Mouse (Mus musculus) forebrain, embryonic 14.5 days (tissue): ENCODE data around the gene Rasip1. TPM values are rescaled to one million over a fixed set of nuclear protein-coding genes. Genes with fewer than 3 reads are reported as not detected.

ENCODE experiments used
- ATAC-seq: fragments of 200-750 bp; cut with Nextera tagmentation; 2 replicates; pipeline ENCODE4 v1.8.0; 2017; ENCODE audit warnings: mild to moderate bottlenecking, moderate library complexity
- DNase-seq: peaks from one replicate; pipeline ENCODE4 v3.0.0-alpha.2; 2015; ENCODE audit warnings: low spot score
- H3K27ac ChIP-seq: fragments of 300-500 bp; sonication (generic); 2 replicates; pipeline ENCODE4 v1.5.1; 2014; ENCODE audit warnings: low read depth, mild to moderate bottlenecking, control low read depth, low read length, moderate library complexity
- H3K27me3 ChIP-seq: fragments of 300-500 bp; sonication (generic); replicated peaks from 2 replicates; pipeline ENCODE4 v1.6.1; 2014; ENCODE audit warnings: low read length, control low read depth, mixed read lengths; ENCODE audit not compliant: control insufficient read depth, insufficient read depth
- H3K36me3 ChIP-seq: fragments of 300-500 bp; sonication (generic); 2 replicates; pipeline ENCODE4 v1.6.1; 2014; ENCODE audit warnings: low read length, control low read depth; ENCODE audit not compliant: control insufficient read depth, insufficient read depth
- H3K4me1 ChIP-seq: fragments of 300-500 bp; sonication (generic); 2 replicates; pipeline ENCODE4 v1.6.1; 2014; ENCODE audit warnings: antibody characterized with exemption, low read length, control low read depth; ENCODE audit not compliant: control insufficient read depth, insufficient read depth
- H3K4me2 ChIP-seq: fragments of 300-500 bp; sonication (generic); 2 replicates; pipeline ENCODE4 v1.6.1; 2014; ENCODE audit warnings: mild to moderate bottlenecking, control low read depth, low read length
- H3K4me3 ChIP-seq: fragments of 300-500 bp; sonication (generic); 2 replicates; pipeline ENCODE4 v1.5.1; 2014; ENCODE audit warnings: low read depth, low read length, control low read depth
- H3K9ac ChIP-seq: fragments of 300-500 bp; sonication (generic); 2 replicates; pipeline ENCODE4 v1.6.1; 2014; ENCODE audit warnings: mild to moderate bottlenecking, low read length, control low read depth, moderate library complexity
- H3K9me3 ChIP-seq: fragments of 300-500 bp; sonication (generic); replicated peaks from 2 replicates; pipeline ENCODE4 v1.6.1; 2016; ENCODE audit warnings: low read length, control low read depth, mixed read lengths; ENCODE audit not compliant: control insufficient read depth
- WGBS: fragments of 180-500 bp; shearing (Covaris S2); extraction: QIAGEN DNeasy Blood & Tissue Kit; methylation state at CpG from one replicate; pipeline ENCODE4 v1.1.7; 2014; 5-methylcytosine and 5-hydroxymethylcytosine counted together
- polyA plus RNA-seq: library from polyadenylated mRNA; unstranded; fragments of >200 nt; fragmentation: Nextera tagmentation; extraction: Ambion mirVana; gene quantifications from 2 replicates; pipeline ENCODE4 v1.2.1, GENCODE M21; 2014

Gene Rasip1
- polyA plus RNA-seq, 1 experiment from 2014 or later = 7.3 TPM

GRCm38 (mm10) chr7:45595176-45595575 is 32.1 kb upstream of the Rasip1 start:
- H3K4me3 ChIP-seq = no peak overlapping the region
- no peak overlapping the region for H3K9ac ChIP-seq
- H3K36me3 ChIP-seq = no peaks in the 10 kb centered on the region
- H3K4me1 ChIP-seq = no peaks in the 10 kb centered on the region
- ATAC-seq = no peak
- DNase-seq = no peak
- no peak overlapping the region for H3K27ac ChIP-seq
- WGBS = 78% methylated on average over 4 of the region's 4 CpGs
- no peaks in the 10 kb centered on the region for H3K27me3 ChIP-seq
- H3K4me2 ChIP-seq = no peak overlapping the region
- H3K9me3 ChIP-seq = no peaks in the 10 kb centered on the region

GRCm38 (mm10) chr7:45596107-45596506 is 31.2 kb upstream of the Rasip1 start:
- H3K27me3 ChIP-seq = no peaks in the 10 kb centered on the region
- DNase-seq (no peak), ATAC-seq (no peak)
- no peak overlapping the region for H3K4me3 ChIP-seq
- H3K9me3 ChIP-seq = no peaks in the 10 kb centered on the region
- no peak overlapping the region for H3K4me2 ChIP-seq
- no peak overlapping the region for H3K27ac ChIP-seq
- H3K9ac ChIP-seq = no peak overlapping the region
- no peaks in the 10 kb centered on the region for H3K36me3 ChIP-seq
- 82% methylated on average over 1 of the region's 1 CpGs for WGBS
- no peaks in the 10 kb centered on the region for H3K4me1 ChIP-seq

GRCm38 (mm10) chr7:45597013-45597412 is 30.3 kb upstream of the Rasip1 start:
- ATAC-seq (no peak), DNase-seq (no peak)
- Histone ChIP-seq H3K4me2 (no peak overlapping the region), H3K4me3 (no peak overlapping the region), H3K27ac (no peak overlapping the region), H3K27me3 (no peaks in the 10 kb centered on the region), H3K9me3 (no peaks in the 10 kb centered on the region), H3K36me3 (no peaks in the 10 kb centered on the region), H3K4me1 (no peaks in the 10 kb centered on the region), H3K9ac (no peak overlapping the region)
- 83% methylated on average over 5 of the region's 5 CpGs for WGBS

DNA sequence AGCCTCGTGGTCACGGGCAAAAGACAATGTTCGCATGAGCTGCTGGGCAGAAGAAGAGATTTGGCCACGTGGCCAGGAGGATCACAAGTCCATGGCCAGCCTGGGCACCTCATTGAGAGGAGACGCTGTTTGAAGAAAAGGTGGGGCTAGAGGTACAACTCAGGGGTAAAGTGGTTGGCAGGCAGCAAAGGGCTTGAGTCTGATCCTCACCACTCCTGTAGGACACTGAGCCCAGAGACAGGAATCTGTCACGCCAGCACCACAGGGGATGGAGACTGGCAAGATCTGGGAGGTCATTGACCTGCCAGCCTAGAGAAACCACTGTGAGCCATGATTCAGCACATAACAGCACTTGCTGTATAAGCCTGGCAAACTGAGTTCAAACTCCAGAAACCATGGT is 29.8 kb upstream of the Rasip1 start:
- Histone ChIP-seq H3K27ac (no peak overlapping the region), H3K36me3 (no peaks in the 10 kb centered on the region), H3K9ac (no peak overlapping the region), H3K4me1 (no peaks in the 10 kb centered on the region), H3K4me2 (no peak overlapping the region), H3K4me3 (no peak overlapping the region), H3K9me3 (no peaks in the 10 kb centered on the region), H3K27me3 (no peaks in the 10 kb centered on the region)
- ATAC-seq = no peak
- WGBS = 91% methylated on average over 6 of the region's 6 CpGs
- DNase-seq = no peak

DNA sequence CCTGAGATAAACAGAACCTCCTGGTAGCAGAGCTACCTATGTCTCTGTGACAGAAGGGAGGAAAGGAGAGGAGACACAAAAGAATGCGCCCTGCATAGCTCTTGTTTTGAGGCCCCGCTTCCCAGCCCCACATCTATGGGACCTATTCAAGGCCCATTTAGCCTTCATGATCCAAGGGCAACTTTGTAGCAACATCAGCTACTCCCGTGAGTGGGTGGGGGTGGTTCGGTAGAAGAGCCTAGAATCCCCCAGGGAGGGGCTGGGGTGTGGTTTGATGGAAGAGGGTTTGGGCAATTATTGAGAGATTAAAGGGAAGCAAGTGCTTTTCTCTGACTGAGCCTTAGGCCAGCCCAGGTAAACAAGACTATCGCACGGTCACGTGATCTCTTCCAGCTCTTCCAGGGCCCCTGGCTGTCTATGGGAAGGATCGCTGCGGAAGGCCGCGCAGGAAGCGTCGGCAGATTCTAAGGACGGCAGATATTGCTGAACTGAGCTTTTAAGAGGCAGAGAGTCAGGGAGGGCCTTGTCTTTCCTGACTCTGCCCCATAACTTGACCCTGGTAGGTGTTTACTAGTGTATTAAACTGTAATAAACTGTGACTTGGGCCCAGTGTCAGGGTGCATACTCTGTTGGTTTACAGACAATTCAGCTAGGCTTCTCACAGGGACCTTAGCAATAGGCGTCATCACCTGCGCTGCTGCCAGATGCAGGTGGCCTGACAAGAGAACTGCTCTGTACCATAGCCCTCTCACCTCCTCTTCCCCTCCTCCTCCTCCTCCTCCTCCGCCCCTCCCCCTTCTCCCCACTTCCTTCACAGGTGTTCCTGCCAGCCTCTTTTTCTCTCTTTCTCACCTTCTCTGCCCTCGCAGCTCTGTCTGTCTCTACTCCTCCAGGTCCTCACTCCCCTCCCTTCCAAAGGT is 28.1 kb upstream of the Rasip1 start:
- Histone ChIP-seq H3K9me3 (no peaks in the 10 kb centered on the region), H3K4me3 (no peak overlapping the region), H3K36me3 (no peaks in the 10 kb centered on the region), H3K27me3 (no peaks in the 10 kb centered on the region), H3K4me1 (no peaks in the 10 kb centered on the region), H3K4me2 (no peak overlapping the region), H3K9ac (no peak overlapping the region), H3K27ac (no peak overlapping the region)
- no peak for ATAC-seq
- DNase-seq = no peak
- WGBS = 47% methylated on average over 18 of the region's 18 CpGs

DNA sequence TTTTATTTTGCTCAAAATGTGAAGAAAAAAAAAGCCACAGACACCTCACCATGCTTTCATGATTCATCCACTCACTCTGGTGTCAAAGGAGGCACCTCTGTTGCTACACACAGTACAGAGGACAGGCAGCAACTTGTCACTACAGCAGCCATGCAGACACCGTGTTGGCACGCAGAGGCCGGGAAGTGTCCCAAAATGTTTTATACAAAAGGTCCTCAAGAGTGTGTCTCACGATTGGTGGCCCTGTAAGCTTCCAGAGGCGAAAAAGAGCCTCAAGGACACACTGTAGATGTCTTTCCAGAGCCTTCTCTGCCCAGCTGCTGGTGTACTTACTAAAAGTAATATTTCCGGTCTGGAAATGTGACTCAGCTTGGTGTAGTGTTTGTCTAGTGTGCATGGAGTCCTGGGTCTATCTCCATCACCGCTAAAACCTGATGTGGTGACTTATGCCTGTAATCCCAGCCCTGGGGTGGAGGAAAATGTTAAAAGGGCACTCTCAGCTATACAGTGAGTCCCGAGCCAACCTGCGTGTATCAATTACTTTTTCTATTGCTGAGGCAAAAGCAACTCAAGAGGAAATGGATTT is 21.5 kb upstream of the Rasip1 start:
- no peaks in the 10 kb centered on the region for H3K36me3 ChIP-seq
- DNase-seq (no peak), ATAC-seq (no peak)
- no peaks in the 10 kb centered on the region for H3K4me1 ChIP-seq
- 82% methylated on average over 9 of the region's 9 CpGs for WGBS
- no peak overlapping the region for H3K27ac ChIP-seq
- no peak overlapping the region for H3K9ac ChIP-seq
- no peaks in the 10 kb centered on the region for H3K27me3 ChIP-seq
- no peaks in the 10 kb centered on the region for H3K9me3 ChIP-seq
- no peak overlapping the region for H3K4me3 ChIP-seq
- no peak overlapping the region for H3K4me2 ChIP-seq

DNA sequence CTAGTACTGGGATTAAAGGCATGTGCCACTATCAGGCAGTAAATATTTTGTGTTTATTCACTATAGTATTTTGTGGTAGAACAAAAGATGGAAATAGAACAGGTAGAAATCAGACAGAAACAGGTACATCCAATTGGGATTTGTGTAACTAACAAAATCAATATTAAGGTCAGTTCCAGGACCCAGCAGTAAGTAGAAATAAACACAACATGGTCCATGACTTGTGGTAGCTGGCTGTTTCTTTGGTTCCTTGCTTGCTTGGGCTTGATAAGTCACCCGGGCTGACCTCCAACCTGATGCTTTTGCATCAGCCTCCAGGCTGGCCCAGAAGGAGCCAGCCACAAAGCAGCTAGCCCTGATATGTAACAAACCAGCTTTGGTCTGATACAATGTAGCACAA is 17.8 kb upstream of the Rasip1 start:
- H3K9ac ChIP-seq = no peak overlapping the region
- H3K4me3 ChIP-seq = no peak overlapping the region
- no peaks in the 10 kb centered on the region for H3K4me1 ChIP-seq
- DNase-seq (no peak), ATAC-seq (no peak)
- WGBS = 82% methylated on average over 1 of the region's 1 CpGs
- no peaks in the 10 kb centered on the region for H3K36me3 ChIP-seq
- no peaks in the 10 kb centered on the region for H3K27me3 ChIP-seq
- H3K27ac ChIP-seq = no peak overlapping the region
- no peaks in the 10 kb centered on the region for H3K9me3 ChIP-seq
- no peak overlapping the region for H3K4me2 ChIP-seq

- H3K27me3 ChIP-seq = peaks cover 20% of the 10 kb centered on the region
- H3K36me3 ChIP-seq = no peaks in the 10 kb centered on the region
- no peak overlapping the region for H3K4me3 ChIP-seq
- ATAC-seq (no peak), DNase-seq (no peak)
- no peak overlapping the region for H3K9ac ChIP-seq
- no peaks in the 10 kb centered on the region for H3K4me1 ChIP-seq
- H3K4me2 ChIP-seq = no peak overlapping the region
- H3K27ac ChIP-seq = no peak overlapping the region
- H3K9me3 ChIP-seq = no peaks in the 10 kb centered on the region
- WGBS = 20% methylated on average over 6 of the region's 6 CpGs
Observed at GRCm38 (mm10) chr7:45616277-45616676, 11.0 kb upstream of the Rasip1 start.

DNA sequence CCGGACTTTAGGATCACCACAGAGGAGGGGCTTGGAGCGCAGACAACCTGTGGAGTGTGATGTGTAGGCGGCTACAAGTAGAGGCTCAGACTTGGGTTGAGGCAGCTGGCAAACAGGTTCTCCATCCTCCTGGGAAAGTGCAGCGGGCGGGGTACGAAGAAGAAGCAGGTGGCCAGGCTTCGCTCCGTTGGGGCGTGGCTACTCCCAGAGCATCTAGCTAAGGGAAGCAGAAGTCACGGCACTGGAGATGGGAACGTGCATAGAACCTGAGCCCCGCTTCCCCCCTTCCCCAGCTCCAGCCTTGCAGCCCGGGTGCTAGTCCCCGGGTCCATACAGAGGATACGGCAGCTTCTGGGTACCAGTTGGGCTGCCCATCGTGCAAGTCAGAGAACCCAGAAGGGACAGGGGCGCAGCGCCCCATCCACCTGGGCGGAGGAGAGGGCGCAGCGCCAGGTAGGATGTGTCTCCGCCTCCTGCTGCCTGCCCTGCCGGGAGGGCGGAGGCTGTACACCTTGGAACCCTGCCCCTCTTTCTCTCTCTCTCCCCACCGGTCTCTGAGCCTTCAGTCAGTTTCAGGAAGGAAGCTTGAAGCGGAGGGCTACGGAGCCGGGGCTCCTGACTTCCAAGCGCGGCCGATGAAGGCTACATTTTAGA is 10.1 kb upstream of the Rasip1 start, which contains the start of gene Fut1:
TSS of gene Fut1 (plus strand) at position 248 of the 654 bp plus-strand sequence.
- no peak for ATAC-seq
- H3K4me1 ChIP-seq = no peaks in the 10 kb centered on the region
- H3K36me3 ChIP-seq = no peaks in the 10 kb centered on the region
- 0 out of 2 replicates have a peak within 1 kb of the TSS, but pooled peaks have one; percentile 18 for H3K4me2 ChIP-seq
- no peak within 1 kb of the TSS for H3K4me3 ChIP-seq
- WGBS = 7% methylated on average over 28 of the region's 31 CpGs
- H3K9ac ChIP-seq = no peak within 1 kb of the TSS
- no peak within 1 kb of the TSS for H3K27ac ChIP-seq
- peaks cover 20% of the 10 kb centered on the region for H3K27me3 ChIP-seq
- no peaks in the 10 kb centered on the region for H3K9me3 ChIP-seq
- DNase-seq = no peak
